Comparison of ENCODE assay signal across 8 mouse cellular contexts in genomic region chr1:167289567-167290262, GRCm38 (mm10). TPM values are rescaled to one million over a fixed set of nuclear protein-coding genes. Genes with fewer than 3 reads are reported as not detected.
A peak's percentile ranks its signal among the peaks of the same experiment; 100 is the strongest.
DNase-seq lines count a peak whose midpoint lies in the region; ATAC-seq and TF ChIP-seq lines count a peak whose summit lies in the region.

No protein-coding gene starts in this region.

- H3K9ac ChIP-seq in forebrain, embryonic 11.5 days (ENCODE audit: low read length): peak overlapping the region; percentile 3; the same call in 1 of the 2 replicates
- no peak overlapping the region; the same call in 1 of the 2 replicates for H3K9ac ChIP-seq in liver, embryonic 16.5 days (ENCODE audit: low read depth, low read length)

- peaks cover 10% of the 10 kb centered on the region; the same call in 1 of the 2 replicates for H3K4me1 ChIP-seq in forebrain, embryonic 11.5 days (replicated peaks; ENCODE audit: control insufficient read depth, insufficient read depth, low read length)
- H3K4me1 ChIP-seq in liver, embryonic 16.5 days (ENCODE audit: control insufficient read depth, low read depth, low read length): peaks cover 33% of the 10 kb centered on the region

- peak; percentile 47 for ATAC-seq in forebrain, embryonic 11.5 days (replicated peaks; ENCODE audit: low FRiP score)
- ATAC-seq in liver, embryonic 16.5 days (ENCODE audit: low read depth): no peak

- peak; percentile 42 for DNase-seq in adrenal gland, postnatal 14 days
- no peak for DNase-seq in adrenal gland, adult 18-20 months (ENCODE audit: low spot score in 2 of 2)
- peak; percentile 71 for DNase-seq in forebrain, embryonic 11.5 days (ENCODE audit: low spot score)
- DNase-seq in cerebellum, adult 9-11 months: no peak
- DNase-seq in thymus, adult 18-20 months: no peak
- DNase-seq in adrenal gland, postnatal 4 days (ENCODE audit: low spot score in 2 of 2): no peak

- H3K4me3 ChIP-seq in C2C12 (ENCODE audit: insufficient read depth, poor library complexity, severe bottlenecking): no peak overlapping the region
- H3K4me3 ChIP-seq in forebrain, embryonic 11.5 days (ENCODE audit: low read depth, low read length): no peak overlapping the region
- no peak overlapping the region for H3K4me3 ChIP-seq in liver, embryonic 16.5 days (ENCODE audit: low read depth, low read length)

- no peaks in the 10 kb centered on the region for H3K9me3 ChIP-seq in forebrain, embryonic 11.5 days (ENCODE audit: control insufficient read depth, low read length)
- H3K9me3 ChIP-seq in liver, embryonic 16.5 days (replicated peaks; ENCODE audit: control insufficient read depth, low read length): no peaks in the 10 kb centered on the region

- TF ChIP-seq CTCF in C2C12 (IDR thresholded peaks at IDR 0.05; ENCODE audit: control insufficient read depth, insufficient read depth, insufficient read length): no peak

- H3K79me2 ChIP-seq in C2C12 (ENCODE audit: control insufficient read depth, insufficient read depth): peaks cover 2% of the 10 kb centered on the region

- H3K79me3 ChIP-seq in C2C12 (ENCODE audit: low read depth): no peaks in the 10 kb centered on the region

- WGBS in forebrain, embryonic 11.5 days: 4% methylated on average over 11 of the region's 11 CpGs
- WGBS in liver, embryonic 16.5 days (ENCODE audit: insufficient replicate concordance): 23% methylated on average over 11 of the region's 11 CpGs

- H3K36me3 ChIP-seq in C2C12 (ENCODE audit: control insufficient read depth, insufficient read depth): no peaks in the 10 kb centered on the region
- no peaks in the 10 kb centered on the region for H3K36me3 ChIP-seq in forebrain, embryonic 11.5 days (ENCODE audit: control insufficient read depth, insufficient read depth, low read length)
- H3K36me3 ChIP-seq in liver, embryonic 16.5 days (ENCODE audit: control insufficient read depth, insufficient read depth): no peaks in the 10 kb centered on the region

- H3K27ac ChIP-seq in forebrain, embryonic 11.5 days (ENCODE audit: low read depth, low read length): 0 out of 2 replicates have a peak overlapping the region, but pooled peaks have one; percentile 14
- no peak overlapping the region for H3K27ac ChIP-seq in liver, embryonic 16.5 days (ENCODE audit: low read length)

- H3ac ChIP-seq in C2C12 (ENCODE audit: control insufficient read depth, insufficient read length, low read depth): peak overlapping the region; percentile 8

- peak overlapping the region; percentile 31; the same call in 1 of the 2 replicates for H3K4me2 ChIP-seq in forebrain, embryonic 11.5 days (ENCODE audit: low read depth, low read length, severe bottlenecking)
- peak overlapping the region; percentile 54; the same call in 1 of the 2 replicates for H3K4me2 ChIP-seq in liver, embryonic 16.5 days (ENCODE audit: low read depth, low read length)

- H3K27me3 ChIP-seq in C2C12 (ENCODE audit: control insufficient read depth, insufficient read depth, insufficient read length): no peaks in the 10 kb centered on the region
- peaks cover 2% of the 10 kb centered on the region; the same call in 1 of the 2 replicates for H3K27me3 ChIP-seq in forebrain, embryonic 11.5 days (ENCODE audit: control insufficient read depth, insufficient read depth, low read length)
- H3K27me3 ChIP-seq in liver, embryonic 16.5 days (ENCODE audit: control insufficient read depth, insufficient read depth, low read depth, low read length): peaks cover 19% of the 10 kb centered on the region

TF ChIP-seq in C2C12, 6 proteins besides CTCF, POLR2A, EP300 and RAD21:
- no peak for TF ChIP-seq CEBPB (IDR thresholded peaks at IDR 0.05; ENCODE audit: low read depth)
- TF ChIP-seq MAX (IDR thresholded peaks at IDR 0.05): no peak
- TF ChIP-seq FOSL1 (IDR thresholded peaks at IDR 0.05; ENCODE audit: insufficient read depth, low read length, poor library complexity, severe bottlenecking): no peak
- peak; percentile 70 for TF ChIP-seq MYOD1 (IDR thresholded peaks at IDR 0.05; ENCODE audit: control insufficient read depth, insufficient read length, low read depth)
- TF ChIP-seq USF1 (IDR thresholded peaks at IDR 0.05; ENCODE audit: low read depth): no peak

RNA-seq across cellular contexts. Expression of gene Uck2, which starts 4.6 kb away (rescaled TPM):
- total RNA-seq in adrenal gland, postnatal 14 days (2021): 65.8 and 74.6 TPM in 2 replicates
- 10 to 100 TPM; 57.8 to 76.8 TPM for total RNA-seq in adrenal gland, adult 18-20 months (2021)
- 104 TPM for polyA plus RNA-seq in C2C12 (2012; fragmentation: generic; extraction: Trizol)
- 125 and 140 TPM in 2 replicates for polyA plus RNA-seq in forebrain, embryonic 11.5 days (2014; fragmentation: Nextera tagmentation; extraction: Ambion mirVana)
- polyA plus RNA-seq in liver, embryonic 16.5 days (2015; fragmentation: Nextera tagmentation; extraction: Ambion mirVana): 28.9 and 30.8 TPM in 2 replicates
- total RNA-seq in adrenal gland, postnatal 4 days (2021): 10 to 100 TPM; 66.6 to 71.5 TPM

RNA-seq across cellular contexts. Expression of gene Tmco1, which starts 18.5 kb away (rescaled TPM):
- 109 and 120 TPM in 2 replicates for total RNA-seq in adrenal gland, postnatal 14 days (2021)
- total RNA-seq in adrenal gland, adult 18-20 months (2021): 100 to 1,000 TPM; 132 to 149 TPM
- polyA plus RNA-seq in C2C12 (2012; fragmentation: generic; extraction: Trizol): 59.8 TPM
- 75.2 and 78.5 TPM in 2 replicates for polyA plus RNA-seq in forebrain, embryonic 11.5 days (2014; fragmentation: Nextera tagmentation; extraction: Ambion mirVana)
- polyA plus RNA-seq in liver, embryonic 16.5 days (2015; fragmentation: Nextera tagmentation; extraction: Ambion mirVana): 57.3 and 61.3 TPM in 2 replicates
- total RNA-seq in adrenal gland, postnatal 4 days (2021): 100 to 1,000 TPM; 102 to 104 TPM

Comparison
In these comparisons a context has a peak if more than half of its experiments do, and no peak if none do; other contexts are left out.
1. DNase-seq: peak in adrenal gland, postnatal 14 days (single experiment) and forebrain, embryonic 11.5 days (single experiment); none in adrenal gland, adult 18-20 months (0 of 2), cerebellum, adult 9-11 months (single experiment), thymus, adult 18-20 months (0 of 2) and adrenal gland, postnatal 4 days (0 of 2).